Mouse (Mus musculus): ENCODE results near the gene Sema4b. TPM values are rescaled to one million over a fixed set of nuclear protein-coding genes. Genes with fewer than 3 reads are reported as not detected.

Sema4b gene
- polyA plus RNA-seq, 1 experiment from 2014 or later = 23.9 TPM

DNA sequence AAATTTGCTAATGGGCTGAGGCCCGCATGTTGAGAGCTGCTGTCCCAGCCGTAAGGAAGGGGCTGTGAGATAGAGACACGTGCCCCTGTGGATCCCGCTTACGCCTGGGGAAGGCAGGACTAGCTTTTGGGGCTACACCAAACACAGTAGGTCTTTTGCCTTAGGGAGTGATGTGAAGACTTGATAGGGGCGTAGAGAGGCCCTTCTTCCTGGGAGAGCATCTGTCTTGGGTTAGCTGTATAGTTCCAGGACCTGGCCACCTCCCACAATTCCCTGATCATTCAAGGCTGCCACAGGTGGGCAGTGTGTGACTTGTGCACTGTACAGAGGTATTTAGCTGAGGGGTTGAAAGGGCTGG, 13.9 kb downstream of the Sema4b start:
- 85% methylated on average over 6 of the region's 6 CpGs for WGBS
- ATAC-seq (ENCODE audit: low FRiP score) = no peak
- H3K4me3 ChIP-seq = no peak overlapping the region
- no peak overlapping the region for H3K9ac ChIP-seq
- H3K36me3 ChIP-seq = no peaks in the 10 kb centered on the region
- no peak overlapping the region for H3K27ac ChIP-seq
- H3K27me3 ChIP-seq = no peaks in the 10 kb centered on the region
- peaks cover 77% of the 10 kb centered on the region for H3K4me1 ChIP-seq (replicated peaks)
- H3K9me3 ChIP-seq = no peaks in the 10 kb centered on the region
- H3K4me2 ChIP-seq = peak overlapping the region; percentile 75

DNA sequence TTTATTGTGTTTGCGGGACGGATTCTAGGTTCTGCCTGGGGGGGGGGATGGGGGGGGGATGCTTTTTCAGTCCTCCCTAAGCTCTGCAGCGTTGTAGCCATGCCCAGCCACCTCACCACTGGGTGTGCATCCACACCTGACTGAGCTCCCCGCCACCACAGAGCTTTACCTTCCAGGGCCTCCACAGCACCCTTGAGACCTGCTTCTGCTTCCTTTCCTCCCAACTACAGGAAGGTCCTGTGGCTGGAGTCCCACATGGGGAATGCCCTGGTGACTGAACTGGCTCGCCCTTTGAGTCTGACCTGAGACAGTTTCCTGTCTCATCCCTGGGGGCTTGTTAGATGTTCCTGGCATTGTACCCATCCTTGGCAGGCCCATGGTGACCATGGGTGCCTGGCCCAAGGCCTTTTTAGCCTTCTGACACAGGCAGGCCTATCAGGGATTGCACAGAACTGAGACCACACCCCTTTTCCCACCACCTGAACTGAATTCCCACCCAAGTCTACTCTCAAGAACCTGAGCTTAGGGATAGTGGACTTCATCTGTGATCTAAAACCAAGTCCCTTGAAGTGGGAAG, 14.4 kb downstream of the Sema4b start:
- peaks cover 78% of the 10 kb centered on the region for H3K4me1 ChIP-seq (replicated peaks)
- no peak for ATAC-seq (ENCODE audit: low FRiP score)
- H3K4me3 ChIP-seq = no peak overlapping the region
- no peaks in the 10 kb centered on the region for H3K27me3 ChIP-seq
- H3K9me3 ChIP-seq = no peaks in the 10 kb centered on the region
- no peak overlapping the region for H3K27ac ChIP-seq
- 92% methylated on average over 5 of the region's 5 CpGs for WGBS
- H3K4me2 ChIP-seq = peak overlapping the region; percentile 13; the same call in 1 of the 2 replicates
- H3K36me3 ChIP-seq = no peaks in the 10 kb centered on the region
- H3K9ac ChIP-seq = no peak overlapping the region

- H3K27ac ChIP-seq = peak overlapping the region; percentile 83
- no peak overlapping the region for H3K4me3 ChIP-seq
- H3K4me1 ChIP-seq (replicated peaks) = peaks cover 86% of the 10 kb centered on the region
- no peaks in the 10 kb centered on the region for H3K27me3 ChIP-seq
- H3K9me3 ChIP-seq = no peaks in the 10 kb centered on the region
- no peak for ATAC-seq (ENCODE audit: low FRiP score)
- peak overlapping the region; percentile 51; the same call in 1 of the 2 replicates for H3K9ac ChIP-seq
- 0 out of 2 replicates have a peak overlapping the region, but pooled peaks have one; percentile 13 for H3K4me2 ChIP-seq
- no peaks in the 10 kb centered on the region for H3K36me3 ChIP-seq
- 79% methylated on average over 15 of the region's 15 CpGs for WGBS
Measured at GRCm38 (mm10) chr7:80201888-80202540, 15.4 kb downstream of the Sema4b start.

DNA sequence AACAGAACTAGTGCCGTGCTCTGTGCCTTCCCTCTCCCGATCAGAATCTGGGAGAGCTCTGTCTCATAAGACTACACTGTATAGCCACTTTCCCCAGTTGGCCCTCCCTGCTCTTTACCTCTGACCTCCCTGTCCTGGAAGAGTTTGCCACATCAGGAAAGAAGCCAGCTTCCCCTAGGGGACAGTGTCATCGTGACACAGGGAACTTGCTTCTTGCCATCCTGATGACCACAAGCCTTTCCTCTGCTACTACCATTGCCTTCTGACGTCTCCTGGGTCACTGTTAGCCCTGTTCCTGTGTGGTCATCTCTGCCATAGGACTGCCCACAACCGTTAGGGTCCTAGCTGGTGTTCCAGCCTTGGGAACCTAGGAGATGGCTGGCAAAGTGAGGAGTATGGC, 16.3 kb downstream of the Sema4b start:
- Histone ChIP-seq H3K27me3 (no peaks in the 10 kb centered on the region), H3K4me1 (replicated peaks) (peaks cover 87% of the 10 kb centered on the region), H3K27ac (peak overlapping the region; percentile 83), H3K36me3 (no peaks in the 10 kb centered on the region), H3K4me3 (no peak overlapping the region), H3K4me2 (peak overlapping the region; percentile 30), H3K9me3 (no peaks in the 10 kb centered on the region), H3K9ac (peak overlapping the region; percentile 62)
- ATAC-seq (ENCODE audit: low FRiP score) = no peak
- WGBS = 81% methylated on average over 5 of the region's 5 CpGs

- Histone ChIP-seq H3K36me3 (no peaks in the 10 kb centered on the region), H3K9ac (peak overlapping the region; percentile 62), H3K4me1 (replicated peaks) (peaks cover 94% of the 10 kb centered on the region), H3K4me3 (no peak overlapping the region), H3K27ac (peak overlapping the region; percentile 83), H3K9me3 (no peaks in the 10 kb centered on the region), H3K27me3 (no peaks in the 10 kb centered on the region), H3K4me2 (peak overlapping the region; percentile 30)
- 31% methylated on average over 12 of the region's 12 CpGs for WGBS
- ATAC-seq (ENCODE audit: low FRiP score) = no peak
Measured at GRCm38 (mm10) chr7:80203638-80204096, 17.0 kb downstream of the Sema4b start.

DNA sequence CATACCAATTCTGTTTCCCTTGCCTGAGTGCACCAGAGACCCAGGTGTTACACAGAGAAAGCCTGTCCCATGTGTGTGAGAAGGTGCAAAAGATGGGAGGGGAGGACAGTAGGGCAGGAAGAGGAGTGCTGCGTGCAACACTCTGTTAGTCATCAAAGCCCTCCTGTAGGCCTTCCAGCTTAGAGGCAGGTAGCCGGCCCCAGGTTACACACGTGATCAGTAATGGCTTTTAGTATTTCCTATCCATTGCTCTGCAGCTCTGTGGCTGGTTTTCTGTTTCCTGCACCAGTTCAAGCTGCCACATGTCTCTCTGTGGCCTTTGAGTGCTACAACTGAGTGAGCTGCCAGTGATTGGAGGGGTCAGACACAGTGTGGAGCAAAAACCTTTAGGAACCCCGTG, 17.7 kb downstream of the Sema4b start:
- H3K4me1 ChIP-seq (replicated peaks) = peaks cover 94% of the 10 kb centered on the region
- ATAC-seq (ENCODE audit: low FRiP score) = no peak
- H3K27ac ChIP-seq = peak overlapping the region; percentile 83
- no peak overlapping the region for H3K4me3 ChIP-seq
- H3K4me2 ChIP-seq = no peak overlapping the region
- H3K9ac ChIP-seq = peak overlapping the region; percentile 62; the same call in 1 of the 2 replicates
- no peaks in the 10 kb centered on the region for H3K36me3 ChIP-seq
- H3K27me3 ChIP-seq = no peaks in the 10 kb centered on the region
- WGBS = 80% methylated on average over 4 of the region's 4 CpGs
- H3K9me3 ChIP-seq = no peaks in the 10 kb centered on the region

DNA sequence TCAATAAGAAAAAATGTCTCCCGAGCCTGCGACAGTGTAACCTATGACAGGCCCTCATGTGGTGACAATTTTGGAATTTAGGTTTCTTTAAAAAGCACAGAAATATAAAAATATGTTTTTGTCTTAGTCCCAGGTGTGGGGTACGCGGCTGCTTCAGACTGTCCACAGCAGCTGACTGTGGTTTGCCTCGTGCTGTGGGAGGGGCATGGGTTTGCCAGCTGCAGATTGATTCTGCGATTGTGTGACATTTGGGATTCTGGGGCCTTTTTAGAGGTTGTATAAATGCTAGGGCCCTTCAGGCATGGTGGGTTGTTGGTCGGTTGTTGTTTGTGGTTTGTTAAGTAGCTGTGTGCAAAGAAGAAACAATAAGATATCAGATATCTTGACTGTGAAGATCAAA, 18.3 kb downstream of the Sema4b start:
- Histone ChIP-seq H3K4me3 (no peak overlapping the region), H3K27ac (no peak overlapping the region), H3K36me3 (no peaks in the 10 kb centered on the region), H3K27me3 (no peaks in the 10 kb centered on the region), H3K4me1 (replicated peaks) (peaks cover 94% of the 10 kb centered on the region), H3K9me3 (no peaks in the 10 kb centered on the region), H3K4me2 (no peak overlapping the region), H3K9ac (no peak overlapping the region)
- ATAC-seq (ENCODE audit: low FRiP score) = no peak
- 80% methylated on average over 7 of the region's 7 CpGs for WGBS

GRCm38 (mm10) chr7:80205705-80206589, 19.3 kb downstream of the Sema4b start:
- Histone ChIP-seq H3K36me3 (no peaks in the 10 kb centered on the region), H3K9ac (no peak overlapping the region), H3K4me2 (no peak overlapping the region), H3K27me3 (no peaks in the 10 kb centered on the region), H3K9me3 (no peaks in the 10 kb centered on the region), H3K27ac (no peak overlapping the region), H3K4me3 (no peak overlapping the region), H3K4me1 (replicated peaks) (peaks cover 88% of the 10 kb centered on the region)
- WGBS = 93% methylated on average over 12 of the region's 12 CpGs
- no peak for ATAC-seq (ENCODE audit: low FRiP score)

GRCm38 (mm10) chr7:80207314-80207731, 20.7 kb downstream of the Sema4b start:
- Histone ChIP-seq H3K36me3 (no peaks in the 10 kb centered on the region), H3K4me3 (no peak overlapping the region), H3K4me1 (replicated peaks) (peaks cover 74% of the 10 kb centered on the region), H3K9ac (0 out of 2 replicates have a peak overlapping the region, but pooled peaks have one; percentile 2), H3K9me3 (no peaks in the 10 kb centered on the region), H3K27me3 (no peaks in the 10 kb centered on the region), H3K4me2 (no peak overlapping the region), H3K27ac (peak overlapping the region; percentile 9; the same call in 1 of the 2 replicates)
- no peak for ATAC-seq (ENCODE audit: low FRiP score)
- 83% methylated on average over 3 of the region's 3 CpGs for WGBS

GRCm38 (mm10) chr7:80208026-80208642, 21.5 kb downstream of the Sema4b start:
- no peak overlapping the region for H3K4me2 ChIP-seq
- no peak overlapping the region for H3K9ac ChIP-seq
- peaks cover 1% of the 10 kb centered on the region for H3K36me3 ChIP-seq
- peak overlapping the region; percentile 9; the same call in 1 of the 2 replicates for H3K27ac ChIP-seq
- H3K9me3 ChIP-seq = no peaks in the 10 kb centered on the region
- H3K4me3 ChIP-seq = no peak overlapping the region
- peaks cover 66% of the 10 kb centered on the region for H3K4me1 ChIP-seq (replicated peaks)
- no peaks in the 10 kb centered on the region for H3K27me3 ChIP-seq
- ATAC-seq (ENCODE audit: low FRiP score) = no peak
- 73% methylated on average over 18 of the region's 18 CpGs for WGBS

DNA sequence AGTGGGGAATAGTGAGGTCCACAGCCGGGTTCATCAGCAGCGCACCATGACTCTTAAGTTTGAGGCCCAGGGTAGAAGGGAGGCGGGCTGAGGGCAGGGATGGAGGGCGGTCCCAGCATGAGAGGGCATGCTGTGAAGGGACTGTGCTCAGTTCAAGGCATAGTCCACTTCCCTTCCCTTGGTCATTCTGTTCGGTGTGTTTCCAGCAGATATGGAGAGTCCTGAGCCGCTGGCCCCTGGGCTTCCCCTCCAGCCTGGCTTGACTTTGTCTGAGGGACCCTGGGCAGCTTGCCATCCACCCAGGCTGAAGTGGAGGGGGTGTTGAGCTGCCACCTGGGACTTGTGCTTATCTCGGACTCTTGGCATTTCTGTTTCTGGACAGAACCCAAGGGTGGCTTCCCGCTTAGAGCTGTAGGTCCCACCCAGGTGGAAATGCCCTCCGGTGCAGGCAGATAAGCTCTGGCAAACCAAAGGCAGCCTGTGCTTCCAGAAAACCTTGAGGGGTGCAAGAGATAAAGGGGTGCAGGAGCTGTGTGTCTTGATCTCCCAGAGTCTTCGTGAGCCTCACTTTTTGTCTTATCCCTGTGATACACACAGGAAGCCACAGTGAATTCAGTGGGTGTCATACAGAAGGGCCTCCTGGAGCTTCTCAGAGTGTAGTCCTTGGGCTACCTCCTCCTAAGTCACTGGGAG, 22.2 kb downstream of the Sema4b start:
- Histone ChIP-seq H3K36me3 (peaks cover 9% of the 10 kb centered on the region), H3K4me2 (no peak overlapping the region), H3K4me3 (no peak overlapping the region), H3K9me3 (no peaks in the 10 kb centered on the region), H3K4me1 (replicated peaks) (peaks cover 59% of the 10 kb centered on the region), H3K27me3 (no peaks in the 10 kb centered on the region), H3K9ac (no peak overlapping the region), H3K27ac (peak overlapping the region; percentile 19; the same call in 1 of the 2 replicates)
- WGBS = 78% methylated on average over 10 of the region's 10 CpGs
- ATAC-seq (ENCODE audit: low FRiP score) = no peak

Measured in hindbrain, embryonic 13.5 days (tissue).